Mouse (Mus musculus): Measurements from ENCODE around the gene Gm43638. TPM values are rescaled to one million over a fixed set of nuclear protein-coding genes. Genes with fewer than 3 reads are reported as not detected.

The Gm43638 gene
- polyA plus RNA-seq, 2 experiments, result not detected

Other genes starting within 250 kb of the Gm43638 start
- not detected in 2 replicates for gene Ugt2b37, start 232.0 kb downstream of the Gm43638 start, polyA plus RNA-seq (2012; rRNA removed)
- gene Ugt2b37, start 232.0 kb downstream of the Gm43638 start, polyA plus RNA-seq (2014; fragmentation: Nextera tagmentation; extraction: Ambion mirVana), result not detected in 2 replicates
- not detected in 2 replicates for gene Ugt2a3, start 149.6 kb downstream of the Gm43638 start, polyA plus RNA-seq (2012; rRNA removed)
- gene Ugt2a3, start 149.6 kb downstream of the Gm43638 start, polyA plus RNA-seq (2014; fragmentation: Nextera tagmentation; extraction: Ambion mirVana), result not detected in 2 replicates
- not detected in 2 replicates for gene Ugt2b38, start 62.6 kb downstream of the Gm43638 start, polyA plus RNA-seq (2012; rRNA removed)
- not detected in 2 replicates for gene Ugt2b38, start 62.6 kb downstream of the Gm43638 start, polyA plus RNA-seq (2014; fragmentation: Nextera tagmentation; extraction: Ambion mirVana)
- not detected in 2 replicates for gene Ugt2a2, start 4.5 kb downstream of the Gm43638 start, polyA plus RNA-seq (2012; rRNA removed)
- gene Ugt2a2, start 4.5 kb downstream of the Gm43638 start, polyA plus RNA-seq (2014; fragmentation: Nextera tagmentation; extraction: Ambion mirVana), result not detected in 2 replicates
- not detected in 2 replicates for gene Ugt2a1, start 4.1 kb upstream of the Gm43638 start, polyA plus RNA-seq (2012; rRNA removed)
- not detected in 2 replicates for gene Ugt2a1, start 4.1 kb upstream of the Gm43638 start, polyA plus RNA-seq (2014; fragmentation: Nextera tagmentation; extraction: Ambion mirVana)
- gene Sult1b1, start 51.4 kb upstream of the Gm43638 start, polyA plus RNA-seq (2012; rRNA removed), result 0.09 TPM in 1 of 2 replicates, not detected in the other
- not detected in 2 replicates for gene Sult1b1, start 51.4 kb upstream of the Gm43638 start, polyA plus RNA-seq (2014; fragmentation: Nextera tagmentation; extraction: Ambion mirVana)
- not detected in 2 replicates for gene Sult1d1, start 82.2 kb upstream of the Gm43638 start, polyA plus RNA-seq (2012; rRNA removed)
- not detected in 2 replicates for gene Sult1d1, start 82.2 kb upstream of the Gm43638 start, polyA plus RNA-seq (2014; fragmentation: Nextera tagmentation; extraction: Ambion mirVana)
- not detected in 2 replicates for gene Sult1e1, start 104.8 kb upstream of the Gm43638 start, polyA plus RNA-seq (2012; rRNA removed)
- not detected in 2 replicates for gene Sult1e1, start 104.8 kb upstream of the Gm43638 start, polyA plus RNA-seq (2014; fragmentation: Nextera tagmentation; extraction: Ambion mirVana)
- gene Csn1s1, start 179.4 kb upstream of the Gm43638 start, polyA plus RNA-seq (2012; rRNA removed), result not detected in 2 replicates
- not detected in 2 replicates for gene Csn1s1, start 179.4 kb upstream of the Gm43638 start, polyA plus RNA-seq (2014; fragmentation: Nextera tagmentation; extraction: Ambion mirVana)
- 0.10 TPM in 1 of 2 replicates, not detected in the other for gene Csn2, start 212.8 kb upstream of the Gm43638 start, polyA plus RNA-seq (2012; rRNA removed)
- gene Csn2, start 212.8 kb upstream of the Gm43638 start, polyA plus RNA-seq (2014; fragmentation: Nextera tagmentation; extraction: Ambion mirVana), result not detected in 2 replicates

All from limb, embryonic 14.5 days (tissue).